Mouse (Mus musculus): ENCODE results near the gene Hmg20a.

DNA sequence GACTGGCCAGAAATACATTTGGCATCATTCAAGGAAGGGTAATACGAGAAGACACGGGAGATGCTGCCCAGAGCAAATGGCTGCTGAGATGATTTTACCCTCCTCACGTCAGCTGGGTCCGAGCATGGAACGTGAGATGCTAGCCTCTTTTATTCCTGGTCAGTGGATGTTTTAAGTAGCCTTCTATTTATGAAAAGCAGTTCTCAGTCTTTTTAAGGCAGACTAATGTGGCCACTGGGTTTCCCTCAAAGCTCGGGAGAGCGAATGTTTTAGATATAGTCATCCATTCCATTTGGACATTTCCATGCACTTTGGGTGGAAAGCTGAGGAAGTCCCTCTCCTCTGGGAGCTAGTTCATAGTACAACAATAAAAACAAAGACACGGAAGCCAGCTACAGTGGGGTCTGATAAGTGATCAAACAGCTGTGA lies 84.1 kb downstream of the Hmg20a start:
- TF ChIP-seq CTCF (IDR thresholded peaks at IDR 0.05) (no peak), EP300 (IDR thresholded peaks at IDR 0.05) (no peak)

Data from lung, postnatal 0 days (tissue).